Mouse (Mus musculus): ENCODE measurements at regions not wholly inside any gene's neighbourhood (a gene's known extent, or its start where the extent isn't known, plus 50 kb on each side); places are given as distances from the start of the nearest gene placed in this dataset.

DNA sequence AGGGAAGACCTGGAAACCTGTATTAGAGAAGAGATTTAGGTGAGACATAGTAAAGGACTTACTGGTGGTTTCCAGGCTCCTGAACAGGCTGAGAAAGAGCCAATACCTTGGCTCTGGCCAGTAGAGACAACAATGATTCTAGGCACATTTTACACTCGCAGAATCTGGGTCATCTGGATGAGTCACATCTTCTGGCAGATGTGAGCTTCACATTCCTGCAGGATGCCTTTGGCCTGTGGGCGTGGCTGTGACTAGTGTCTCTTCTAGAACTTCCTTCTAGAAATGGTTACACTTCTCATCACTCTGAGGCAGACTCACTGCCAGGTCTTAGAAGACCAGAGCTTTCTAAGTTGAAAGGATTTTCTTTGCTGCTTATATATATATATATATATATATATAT is 69.8 kb upstream of the Arhgap5 start:
- 77% methylated on average over 2 of the region's 2 CpGs for WGBS
- no peak for ATAC-seq (replicated peaks; ENCODE audit: insufficient number of reproducible peaks, low FRiP score, low TSS enrichment, low read depth)
- H3K36me3 ChIP-seq (replicated peaks; ENCODE audit: control insufficient read depth, insufficient read depth, low read depth, low read length), result no peaks in the 10 kb centered on the region

GRCm38 (mm10) chr12:52435321-52435720 is 68.5 kb upstream of the Arhgap5 start:
- ATAC-seq (replicated peaks; ENCODE audit: insufficient number of reproducible peaks, low FRiP score, low TSS enrichment, low read depth) (no peak), DNase-seq (ENCODE audit: low spot score) (no peak)
- Histone ChIP-seq H3K36me3 (replicated peaks; ENCODE audit: control insufficient read depth, insufficient read depth, low read depth, low read length) (no peaks in the 10 kb centered on the region), H3K4me2 (ENCODE audit: low read depth, low read length) (no peak overlapping the region), H3K27me3 (ENCODE audit: control insufficient read depth, insufficient read depth, low read length) (no peaks in the 10 kb centered on the region), H3K4me1 (ENCODE audit: control insufficient read depth, insufficient read depth, low read length) (no peaks in the 10 kb centered on the region), H3K9me3 (replicated peaks; ENCODE audit: control insufficient read depth, low read length) (no peaks in the 10 kb centered on the region), H3K27ac (replicated peaks; ENCODE audit: low read depth, low read length) (no peak overlapping the region), H3K9ac (replicated peaks; ENCODE audit: low read length) (no peak overlapping the region), H3K4me3 (ENCODE audit: low read depth, low read length) (no peak overlapping the region)
- WGBS, result 76% methylated on average over 5 of the region's 5 CpGs

More for the DNA sequence above, 69.8 kb upstream of the Arhgap5 start:
- no peak overlapping the region for H3K4me2 ChIP-seq (ENCODE audit: low read depth, low read length)
- no peaks in the 10 kb centered on the region for H3K4me1 ChIP-seq (ENCODE audit: control insufficient read depth, insufficient read depth, low read length)
- H3K27ac ChIP-seq (replicated peaks; ENCODE audit: low read depth, low read length), result no peak overlapping the region
- no peak for DNase-seq (ENCODE audit: low spot score)
- H3K9me3 ChIP-seq (replicated peaks; ENCODE audit: control insufficient read depth, low read length), result no peaks in the 10 kb centered on the region
- no peak overlapping the region for H3K9ac ChIP-seq (replicated peaks; ENCODE audit: low read length)
- no peak overlapping the region for H3K4me3 ChIP-seq (ENCODE audit: low read depth, low read length)
- no peaks in the 10 kb centered on the region for H3K27me3 ChIP-seq (ENCODE audit: control insufficient read depth, insufficient read depth, low read length)

DNA sequence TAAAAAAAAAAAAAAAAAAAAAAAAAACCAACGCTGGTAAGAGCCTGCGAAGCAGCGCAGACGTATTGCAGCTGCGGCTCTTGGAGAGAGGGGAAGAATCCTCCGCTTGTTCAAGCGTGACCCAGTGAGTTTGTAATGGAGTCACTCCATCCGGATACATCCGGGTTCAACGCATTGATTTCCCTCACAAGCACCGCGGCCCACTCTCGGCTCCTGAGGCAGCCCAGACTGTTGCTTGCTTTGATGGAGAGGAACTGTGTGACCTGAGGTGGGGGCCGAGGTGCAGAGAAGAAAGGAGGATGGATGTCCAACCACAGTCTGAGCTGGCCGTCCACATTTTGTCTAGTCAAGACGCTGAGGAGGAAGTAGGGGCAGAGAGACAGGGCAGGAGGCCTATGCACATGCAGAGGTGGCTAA is 68.0 kb upstream of the Arhgap5 start:
- Histone ChIP-seq H3K9ac (replicated peaks; ENCODE audit: low read length) (no peak overlapping the region), H3K4me2 (ENCODE audit: low read depth, low read length) (no peak overlapping the region), H3K4me3 (ENCODE audit: low read depth, low read length) (no peak overlapping the region), H3K9me3 (replicated peaks; ENCODE audit: control insufficient read depth, low read length) (no peaks in the 10 kb centered on the region), H3K4me1 (ENCODE audit: control insufficient read depth, insufficient read depth, low read length) (no peaks in the 10 kb centered on the region), H3K36me3 (replicated peaks; ENCODE audit: control insufficient read depth, insufficient read depth, low read depth, low read length) (no peaks in the 10 kb centered on the region), H3K27me3 (ENCODE audit: control insufficient read depth, insufficient read depth, low read length) (no peaks in the 10 kb centered on the region), H3K27ac (replicated peaks; ENCODE audit: low read depth, low read length) (no peak overlapping the region)
- ATAC-seq (replicated peaks; ENCODE audit: insufficient number of reproducible peaks, low FRiP score, low TSS enrichment, low read depth) (0 out of 2 replicates have a peak, but pooled peaks have one; percentile 44), DNase-seq (ENCODE audit: low spot score) (peak; percentile 13)
- 68% methylated on average over 16 of the region's 16 CpGs for WGBS

DNA sequence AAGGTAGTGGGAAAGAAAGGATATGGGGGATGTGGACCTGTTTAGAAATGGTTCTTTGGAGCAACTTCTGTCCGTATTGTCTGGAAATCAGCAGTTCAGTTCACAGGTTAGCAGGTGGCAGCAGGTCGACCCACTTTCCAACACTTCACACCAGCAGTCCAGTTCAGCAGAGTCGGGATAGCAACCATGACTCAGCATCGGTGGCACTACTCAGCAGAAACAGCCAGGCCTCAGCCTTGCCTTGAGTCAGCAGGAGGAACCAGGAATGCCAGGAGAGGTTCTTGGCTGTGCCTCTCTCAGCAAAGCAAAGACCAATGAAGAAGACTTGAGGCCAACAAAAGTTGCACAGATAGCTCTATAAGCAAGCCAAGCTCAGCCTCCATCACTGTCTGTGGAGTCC is 66.8 kb upstream of the Arhgap5 start:
- no peaks in the 10 kb centered on the region for H3K36me3 ChIP-seq (replicated peaks; ENCODE audit: control insufficient read depth, insufficient read depth, low read depth, low read length)
- no peaks in the 10 kb centered on the region for H3K4me1 ChIP-seq (ENCODE audit: control insufficient read depth, insufficient read depth, low read length)
- H3K27ac ChIP-seq (replicated peaks; ENCODE audit: low read depth, low read length), result no peak overlapping the region
- no peak overlapping the region for H3K4me2 ChIP-seq (ENCODE audit: low read depth, low read length)
- H3K4me3 ChIP-seq (ENCODE audit: low read depth, low read length), result no peak overlapping the region
- ATAC-seq (replicated peaks; ENCODE audit: insufficient number of reproducible peaks, low FRiP score, low TSS enrichment, low read depth) (no peak), DNase-seq (ENCODE audit: low spot score) (no peak)
- H3K27me3 ChIP-seq (ENCODE audit: control insufficient read depth, insufficient read depth, low read length), result no peaks in the 10 kb centered on the region
- WGBS, result 88% methylated on average over 4 of the region's 4 CpGs
- no peaks in the 10 kb centered on the region for H3K9me3 ChIP-seq (replicated peaks; ENCODE audit: control insufficient read depth, low read length)
- no peak overlapping the region for H3K9ac ChIP-seq (replicated peaks; ENCODE audit: low read length)

DNA sequence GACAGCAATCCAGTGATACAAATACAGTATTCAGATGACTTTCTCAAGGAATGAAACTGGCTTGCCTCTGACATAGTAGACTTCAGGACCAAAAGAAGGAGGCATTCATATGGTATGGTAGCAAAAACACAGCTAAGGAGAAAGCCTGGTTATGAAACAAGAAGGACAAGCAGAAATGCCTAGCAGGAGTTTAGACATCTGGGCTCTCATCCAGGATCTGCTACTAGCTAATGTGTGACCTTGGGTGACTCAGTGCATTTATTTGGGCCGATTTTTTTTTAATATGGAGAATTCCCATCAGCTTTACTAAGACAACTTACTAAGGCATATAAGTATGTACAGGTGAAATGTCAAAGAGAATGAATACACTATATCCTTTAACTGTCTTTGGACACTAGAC is 64.5 kb upstream of the Arhgap5 start:
- DNase-seq (ENCODE audit: low spot score) (no peak), ATAC-seq (replicated peaks; ENCODE audit: insufficient number of reproducible peaks, low FRiP score, low TSS enrichment, low read depth) (no peak)
- Histone ChIP-seq H3K27me3 (ENCODE audit: control insufficient read depth, insufficient read depth, low read length) (no peaks in the 10 kb centered on the region), H3K4me3 (ENCODE audit: low read depth, low read length) (no peak overlapping the region), H3K4me1 (ENCODE audit: control insufficient read depth, insufficient read depth, low read length) (no peaks in the 10 kb centered on the region), H3K9me3 (replicated peaks; ENCODE audit: control insufficient read depth, low read length) (no peaks in the 10 kb centered on the region), H3K4me2 (ENCODE audit: low read depth, low read length) (no peak overlapping the region), H3K9ac (replicated peaks; ENCODE audit: low read length) (no peak overlapping the region), H3K27ac (replicated peaks; ENCODE audit: low read depth, low read length) (no peak overlapping the region), H3K36me3 (replicated peaks; ENCODE audit: control insufficient read depth, insufficient read depth, low read depth, low read length) (no peaks in the 10 kb centered on the region)
- WGBS, result 80% methylated on average over 1 of the region's 1 CpGs

DNA sequence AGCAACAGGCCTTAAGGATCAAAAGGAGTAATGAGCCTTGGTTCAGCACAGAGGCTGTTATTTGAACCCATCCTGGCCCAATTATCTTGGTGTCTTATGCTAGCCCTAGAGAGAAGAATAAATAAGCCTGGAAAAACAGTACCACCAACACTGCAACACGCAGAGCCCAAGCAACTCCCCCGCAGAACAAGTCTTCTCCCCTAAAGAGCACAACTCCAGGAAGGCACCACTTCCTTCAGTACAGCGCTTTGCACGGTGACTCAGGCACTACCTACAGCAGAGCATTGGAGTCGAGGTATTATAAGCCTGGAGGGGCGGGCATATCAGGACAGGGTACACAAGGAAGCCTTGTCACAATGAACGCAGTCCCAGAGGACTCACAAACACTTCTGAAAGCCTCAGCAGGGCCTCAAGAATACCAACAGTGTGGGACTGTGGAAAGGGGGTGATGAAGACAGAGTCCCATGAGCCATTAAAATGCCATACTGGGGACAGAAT is 62.9 kb upstream of the Arhgap5 start:
- Histone ChIP-seq H3K36me3 (replicated peaks; ENCODE audit: control insufficient read depth, insufficient read depth, low read depth, low read length) (no peaks in the 10 kb centered on the region), H3K4me1 (ENCODE audit: control insufficient read depth, insufficient read depth, low read length) (no peaks in the 10 kb centered on the region), H3K4me3 (ENCODE audit: low read depth, low read length) (no peak overlapping the region), H3K27me3 (ENCODE audit: control insufficient read depth, insufficient read depth, low read length) (no peaks in the 10 kb centered on the region), H3K27ac (replicated peaks; ENCODE audit: low read depth, low read length) (no peak overlapping the region), H3K4me2 (ENCODE audit: low read depth, low read length) (no peak overlapping the region), H3K9me3 (replicated peaks; ENCODE audit: control insufficient read depth, low read length) (no peaks in the 10 kb centered on the region), H3K9ac (replicated peaks; ENCODE audit: low read length) (no peak overlapping the region)
- DNase-seq (ENCODE audit: low spot score) (no peak), ATAC-seq (replicated peaks; ENCODE audit: insufficient number of reproducible peaks, low FRiP score, low TSS enrichment, low read depth) (no peak)
- WGBS, result 64% methylated on average over 7 of the region's 7 CpGs

DNA sequence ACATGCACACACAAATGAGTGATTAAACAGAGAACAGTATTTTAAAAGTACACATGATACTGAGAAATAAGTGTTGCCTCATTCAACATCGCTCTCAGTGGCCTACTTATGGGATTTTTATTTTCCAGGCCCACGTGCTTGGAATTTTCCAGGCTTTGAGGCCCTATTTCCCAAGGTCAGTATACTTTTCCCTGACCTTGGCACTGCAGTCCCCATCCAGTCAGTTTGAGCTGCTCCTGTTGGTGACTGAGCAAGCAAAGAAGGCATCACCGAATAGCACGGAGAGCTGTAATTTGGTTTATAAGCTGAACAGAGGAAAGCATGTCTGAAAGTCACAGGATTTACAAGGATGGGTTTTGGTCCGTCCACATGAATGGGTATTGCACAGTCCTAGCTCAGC is 61.4 kb upstream of the Arhgap5 start:
- 90% methylated on average over 5 of the region's 5 CpGs for WGBS
- ATAC-seq (replicated peaks; ENCODE audit: insufficient number of reproducible peaks, low FRiP score, low TSS enrichment, low read depth), result no peak
- Histone ChIP-seq H3K4me3 (ENCODE audit: low read depth, low read length) (no peak overlapping the region), H3K27ac (replicated peaks; ENCODE audit: low read depth, low read length) (no peak overlapping the region), H3K27me3 (ENCODE audit: control insufficient read depth, insufficient read depth, low read length) (no peaks in the 10 kb centered on the region), H3K4me1 (ENCODE audit: control insufficient read depth, insufficient read depth, low read length) (no peaks in the 10 kb centered on the region), H3K36me3 (replicated peaks; ENCODE audit: control insufficient read depth, insufficient read depth, low read depth, low read length) (no peaks in the 10 kb centered on the region), H3K4me2 (ENCODE audit: low read depth, low read length) (no peak overlapping the region), H3K9ac (replicated peaks; ENCODE audit: low read length) (no peak overlapping the region), H3K9me3 (replicated peaks; ENCODE audit: control insufficient read depth, low read length) (no peaks in the 10 kb centered on the region)
- no peak for DNase-seq (ENCODE audit: low spot score)

- no peaks in the 10 kb centered on the region for H3K9me3 ChIP-seq (replicated peaks; ENCODE audit: control insufficient read depth, low read length)
- 33% methylated on average over 2 of the region's 2 CpGs for WGBS
- no peak overlapping the region for H3K4me2 ChIP-seq (ENCODE audit: low read depth, low read length)
Measured at GRCm38 (mm10) chr12:52445731-52446130, 58.0 kb upstream of the Arhgap5 start.

More at GRCm38 (mm10) chr12:52445731-52446130, 58.0 kb upstream of the Arhgap5 start:
- no peak for ATAC-seq (replicated peaks; ENCODE audit: insufficient number of reproducible peaks, low FRiP score, low TSS enrichment, low read depth)
- Histone ChIP-seq H3K27me3 (ENCODE audit: control insufficient read depth, insufficient read depth, low read length) (no peaks in the 10 kb centered on the region), H3K4me1 (ENCODE audit: control insufficient read depth, insufficient read depth, low read length) (no peaks in the 10 kb centered on the region; the same call in 1 of the 2 replicates), H3K4me3 (ENCODE audit: low read depth, low read length) (no peak overlapping the region), H3K9ac (replicated peaks; ENCODE audit: low read length) (no peak overlapping the region), H3K27ac (replicated peaks; ENCODE audit: low read depth, low read length) (no peak overlapping the region), H3K36me3 (replicated peaks; ENCODE audit: control insufficient read depth, insufficient read depth, low read depth, low read length) (no peaks in the 10 kb centered on the region)
- no peak for DNase-seq (ENCODE audit: low spot score)
